Mouse (Mus musculus): ENCODE data around the gene Dnajb6.

Dnajb6 gene

DNA sequence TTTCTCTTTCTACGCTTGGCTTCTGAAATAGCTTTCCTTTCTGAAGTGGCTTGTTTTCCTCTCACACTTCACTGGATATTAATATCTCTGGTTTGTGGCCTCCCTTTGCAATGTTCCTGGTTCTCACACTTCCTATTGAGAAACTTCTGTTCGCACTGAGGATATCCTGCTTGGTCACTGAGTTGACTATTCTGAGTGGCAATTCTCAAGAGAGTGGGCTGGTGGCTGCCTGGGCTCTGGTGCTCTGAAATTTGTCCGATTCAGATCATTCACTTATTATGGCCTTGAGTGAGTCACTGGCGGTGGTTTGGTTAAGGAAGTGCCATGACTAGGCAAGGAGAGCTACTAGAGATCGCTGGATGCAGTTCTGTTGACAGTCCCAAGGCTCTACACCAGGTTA is 118.9 kb downstream of the Dnajb6 start:
- WGBS = 69% methylated on average over 5 of the region's 5 CpGs

DNA sequence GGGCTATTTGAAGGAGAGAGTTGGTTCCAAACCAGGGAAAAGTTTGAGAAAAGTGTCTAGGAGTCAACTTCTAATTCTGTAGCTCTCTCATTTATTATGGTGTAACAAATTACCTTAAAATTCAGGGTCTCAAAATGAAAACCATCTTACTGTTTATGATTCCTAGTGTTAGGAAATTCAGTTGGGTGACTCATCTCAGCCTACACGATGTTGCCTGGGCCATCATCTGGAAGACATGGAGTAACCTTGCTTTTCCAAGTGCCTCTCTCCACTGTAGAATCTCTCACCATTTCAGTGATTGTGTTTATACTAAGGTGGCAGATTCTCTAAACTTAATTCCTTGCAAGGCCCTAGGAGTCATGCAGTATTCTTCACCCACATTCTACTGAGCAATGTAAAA is 119.5 kb downstream of the Dnajb6 start:
- WGBS = 72% methylated on average over 1 of the region's 1 CpGs

DNA sequence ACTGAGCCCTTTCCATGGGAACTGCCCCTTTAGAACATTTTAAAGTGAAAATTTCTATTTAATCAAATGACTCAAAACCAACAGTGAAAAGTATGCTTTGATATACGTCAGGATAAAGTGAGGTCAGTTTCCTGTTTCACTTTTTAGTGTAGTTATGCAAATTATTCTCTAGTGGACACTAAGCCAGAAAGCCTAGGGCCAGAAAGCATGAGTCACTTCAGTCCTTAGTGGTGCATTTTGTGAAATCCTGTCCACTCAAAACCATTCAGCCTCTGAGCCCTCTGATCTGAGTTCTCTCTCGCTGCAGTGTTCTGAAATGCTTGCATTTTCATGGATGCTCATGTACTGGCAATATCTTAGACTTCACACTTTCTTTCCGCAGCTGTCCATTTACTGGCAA is 126.0 kb downstream of the Dnajb6 start:
- WGBS = 76% methylated on average over 3 of the region's 3 CpGs

DNA sequence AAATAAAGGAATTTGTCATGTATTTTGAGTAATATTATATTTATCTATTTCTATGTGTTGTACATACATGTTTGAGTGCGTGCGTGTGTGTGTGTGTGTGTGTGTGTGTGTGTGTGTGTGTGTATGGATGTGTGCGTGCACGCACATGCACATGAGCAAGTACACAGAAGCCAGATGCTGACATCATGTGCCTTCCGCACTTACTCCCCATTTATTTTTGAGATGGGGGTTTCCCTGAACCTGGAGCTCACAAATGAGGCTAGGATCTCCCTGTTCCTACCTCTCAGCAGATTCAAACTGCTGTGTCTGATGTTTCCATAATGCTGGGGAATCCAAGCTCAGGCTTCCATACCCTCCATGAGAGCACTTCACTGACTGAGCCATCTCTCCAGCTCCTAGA is 126.9 kb downstream of the Dnajb6 start:
- WGBS = 95% methylated on average over 5 of the region's 5 CpGs

DNA sequence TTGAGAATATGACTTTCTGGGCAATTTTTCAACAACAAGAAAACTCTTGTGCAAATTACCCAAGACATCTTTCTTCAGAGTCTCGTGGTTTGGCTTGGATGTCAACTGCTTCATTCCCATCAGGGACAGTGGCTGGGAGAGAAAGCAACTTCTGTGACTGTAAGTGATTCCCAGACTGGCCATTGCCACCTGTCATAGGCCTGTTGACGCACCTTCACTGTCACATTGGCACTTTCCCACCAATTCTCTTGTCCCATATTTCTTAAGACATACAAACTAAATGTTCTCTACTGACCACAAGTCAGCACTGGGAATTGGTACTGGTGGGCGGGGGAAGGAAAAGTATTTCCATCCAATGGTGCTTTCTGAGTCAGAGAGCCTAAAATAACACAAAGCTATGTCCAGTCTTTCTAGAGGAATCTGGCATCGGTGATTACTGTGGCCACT is 128.8 kb downstream of the Dnajb6 start:
- WGBS = 78% methylated on average over 4 of the region's 4 CpGs

DNA sequence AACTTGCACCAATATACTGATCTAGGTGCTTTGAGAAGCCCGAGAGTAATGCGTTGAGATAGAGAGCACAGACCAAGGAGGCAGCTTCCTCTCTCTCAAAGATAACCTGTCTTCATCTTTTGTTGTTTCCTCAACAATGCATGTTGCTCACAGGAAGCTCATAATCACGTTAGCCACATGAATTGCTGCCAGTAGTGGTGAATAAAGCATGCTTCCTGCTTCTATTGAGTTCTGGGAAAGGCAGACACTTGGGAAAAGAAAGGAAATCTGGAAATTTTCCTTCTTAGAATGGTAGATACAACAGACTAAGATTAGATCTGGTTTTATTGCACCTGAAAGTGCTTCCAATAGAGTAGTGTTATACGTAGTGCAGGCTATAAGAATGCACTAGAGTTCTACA is 129.5 kb downstream of the Dnajb6 start:
- WGBS = 70% methylated on average over 4 of the region's 4 CpGs
